Mouse (Mus musculus) liver, embryonic 14.5 days (tissue): ENCODE data around the gene Trim16.

Experiments used
- CTCF ChIP-seq: IDR thresholded peaks from 2 replicates; pipeline ENCODE4 v1.5.1; 2016; ENCODE audit warnings: antibody characterized with exemption, low read depth, control low read depth
- EP300 ChIP-seq: IDR thresholded peaks from 2 replicates; pipeline ENCODE4 v1.6.1; 2016; ENCODE audit warnings: antibody characterized with exemption, low read depth

GRCm38 (mm10) chr11:62879220-62880048 is 59.4 kb downstream of the Trim16 start, which contains the start of gene Tvp23b:
- TF ChIP-seq CTCF (peak; percentile 10; the same call in 1 of the 2 replicates), EP300 (no peak; the same call in 1 of the 2 replicates)
